Mouse (Mus musculus): Measurements from ENCODE around the gene Ccl9. TPM values are rescaled to one million over a fixed set of nuclear protein-coding genes. Genes with fewer than 3 reads are reported as not detected.
"Not testable (repeated sequence)": the region's sequence is repeated elsewhere in the genome, so short reads cannot be mapped to it uniquely, and the experiment has no call there.

Gene Ccl9
- polyA plus RNA-seq, 1 experiment = not detected

- no peaks in the 10 kb centered on the region for H3K4me1 ChIP-seq (ENCODE audit: control insufficient read depth, insufficient read depth, low read length)
- no peak for TF ChIP-seq CTCF (IDR thresholded peaks at IDR 0.05; ENCODE audit: low read depth, low read length)
- no peak overlapping the region for H3K4me3 ChIP-seq (ENCODE audit: low read depth, low read length)
- no peaks in the 10 kb centered on the region for H3K9me3 ChIP-seq (replicated peaks; ENCODE audit: control insufficient read depth, insufficient read depth, low read length, poor library complexity, severe bottlenecking)
- H3K9ac ChIP-seq (ENCODE audit: low read depth, poor library complexity, severe bottlenecking) = no peak overlapping the region
- no peaks in the 10 kb centered on the region for H3K36me3 ChIP-seq (ENCODE audit: control insufficient read depth, insufficient read depth, low read length, poor library complexity, severe bottlenecking)
- H3K27ac ChIP-seq (ENCODE audit: insufficient read depth, low read length) = no peak overlapping the region
- H3K27me3 ChIP-seq (ENCODE audit: control insufficient read depth, insufficient read depth, low read length, poor library complexity, severe bottlenecking) = no peaks in the 10 kb centered on the region
These were observed 21.4 kb downstream of the Ccl9 start for GRCm38 (mm10) chr11:83557074-83557473.

GRCm38 (mm10) chr11:83556085-83556781 lies 22.2 kb downstream of the Ccl9 start:
- no peaks in the 10 kb centered on the region for H3K9me3 ChIP-seq (replicated peaks; ENCODE audit: control insufficient read depth, insufficient read depth, low read length, poor library complexity, severe bottlenecking)
- no peak overlapping the region for H3K4me3 ChIP-seq (ENCODE audit: low read depth, low read length)
- H3K27me3 ChIP-seq (ENCODE audit: control insufficient read depth, insufficient read depth, low read length, poor library complexity, severe bottlenecking) = no peaks in the 10 kb centered on the region
- no peak overlapping the region for H3K9ac ChIP-seq (ENCODE audit: low read depth, poor library complexity, severe bottlenecking)
- H3K4me1 ChIP-seq (ENCODE audit: control insufficient read depth, insufficient read depth, low read length) = no peaks in the 10 kb centered on the region
- H3K27ac ChIP-seq (ENCODE audit: insufficient read depth, low read length) = no peak overlapping the region
- no peaks in the 10 kb centered on the region for H3K36me3 ChIP-seq (ENCODE audit: control insufficient read depth, insufficient read depth, low read length, poor library complexity, severe bottlenecking)
- TF ChIP-seq CTCF (IDR thresholded peaks at IDR 0.05; ENCODE audit: low read depth, low read length) (peak; percentile 7), POLR2A (IDR thresholded peaks at IDR 0.05; ENCODE audit: insufficient read depth, low read length) (no peak), EP300 (IDR thresholded peaks at IDR 0.05; ENCODE audit: insufficient read depth, low read depth, low read length) (no peak)

- Histone ChIP-seq H3K9ac (ENCODE audit: low read depth, poor library complexity, severe bottlenecking) (no peak overlapping the region), H3K27ac (ENCODE audit: insufficient read depth, low read length) (no peak overlapping the region), H3K4me1 (ENCODE audit: control insufficient read depth, insufficient read depth, low read length) (no peaks in the 10 kb centered on the region), H3K36me3 (ENCODE audit: control insufficient read depth, insufficient read depth, low read length, poor library complexity, severe bottlenecking) (no peaks in the 10 kb centered on the region), H3K27me3 (ENCODE audit: control insufficient read depth, insufficient read depth, low read length, poor library complexity, severe bottlenecking) (no peaks in the 10 kb centered on the region), H3K9me3 (replicated peaks; ENCODE audit: control insufficient read depth, insufficient read depth, low read length, poor library complexity, severe bottlenecking) (no peaks in the 10 kb centered on the region; the same call in 1 of the 2 replicates), H3K4me3 (ENCODE audit: low read depth, low read length) (no peak overlapping the region)
- TF ChIP-seq EP300 (IDR thresholded peaks at IDR 0.05; ENCODE audit: insufficient read depth, low read depth, low read length) = no peak
- TF ChIP-seq POLR2A (IDR thresholded peaks at IDR 0.05; ENCODE audit: insufficient read depth, low read length) = no peak
- TF ChIP-seq CTCF (IDR thresholded peaks at IDR 0.05; ENCODE audit: low read depth, low read length) = no peak
These were observed 26.8 kb downstream of the Ccl9 start for GRCm38 (mm10) chr11:83551668-83552067.

- H3K4me1 ChIP-seq (ENCODE audit: control insufficient read depth, insufficient read depth, low read length); H3K4me3 ChIP-seq (ENCODE audit: low read depth, low read length); H3K36me3 ChIP-seq (ENCODE audit: control insufficient read depth, insufficient read depth, low read length, poor library complexity, severe bottlenecking); H3K9me3 ChIP-seq (replicated peaks; ENCODE audit: control insufficient read depth, insufficient read depth, low read length, poor library complexity, severe bottlenecking); H3K27me3 ChIP-seq (ENCODE audit: control insufficient read depth, insufficient read depth, low read length, poor library complexity, severe bottlenecking); H3K9ac ChIP-seq (ENCODE audit: low read depth, poor library complexity, severe bottlenecking); H3K27ac ChIP-seq (ENCODE audit: insufficient read depth, low read length): not testable (repeated sequence)
These were observed 27.4 kb downstream of the Ccl9 start for GRCm38 (mm10) chr11:83551037-83551436.

GRCm38 (mm10) chr11:83550186-83550632 lies 28.2 kb downstream of the Ccl9 start:
- Histone ChIP-seq H3K9ac (ENCODE audit: low read depth, poor library complexity, severe bottlenecking) (no peak overlapping the region), H3K4me1 (ENCODE audit: control insufficient read depth, insufficient read depth, low read length) (no peaks in the 10 kb centered on the region), H3K4me3 (ENCODE audit: low read depth, low read length) (no peak overlapping the region), H3K27ac (ENCODE audit: insufficient read depth, low read length) (no peak overlapping the region), H3K36me3 (ENCODE audit: control insufficient read depth, insufficient read depth, low read length, poor library complexity, severe bottlenecking) (no peaks in the 10 kb centered on the region), H3K27me3 (ENCODE audit: control insufficient read depth, insufficient read depth, low read length, poor library complexity, severe bottlenecking) (no peaks in the 10 kb centered on the region), H3K9me3 (replicated peaks; ENCODE audit: control insufficient read depth, insufficient read depth, low read length, poor library complexity, severe bottlenecking) (no peaks in the 10 kb centered on the region; the same call in 1 of the 2 replicates)
- no peak for TF ChIP-seq CTCF (IDR thresholded peaks at IDR 0.05; ENCODE audit: low read depth, low read length)
- no peak for TF ChIP-seq POLR2A (IDR thresholded peaks at IDR 0.05; ENCODE audit: insufficient read depth, low read length)
- TF ChIP-seq EP300 (IDR thresholded peaks at IDR 0.05; ENCODE audit: insufficient read depth, low read depth, low read length) = no peak

- no peak for TF ChIP-seq EP300 (IDR thresholded peaks at IDR 0.05; ENCODE audit: insufficient read depth, low read depth, low read length)
- TF ChIP-seq CTCF (IDR thresholded peaks at IDR 0.05; ENCODE audit: low read depth, low read length) = no peak
- no peak for TF ChIP-seq POLR2A (IDR thresholded peaks at IDR 0.05; ENCODE audit: insufficient read depth, low read length)
- Histone ChIP-seq H3K27me3 (ENCODE audit: control insufficient read depth, insufficient read depth, low read length, poor library complexity, severe bottlenecking) (no peaks in the 10 kb centered on the region), H3K36me3 (ENCODE audit: control insufficient read depth, insufficient read depth, low read length, poor library complexity, severe bottlenecking) (no peaks in the 10 kb centered on the region), H3K4me1 (ENCODE audit: control insufficient read depth, insufficient read depth, low read length) (no peaks in the 10 kb centered on the region), H3K27ac (ENCODE audit: insufficient read depth, low read length) (no peak overlapping the region), H3K4me3 (ENCODE audit: low read depth, low read length) (no peak overlapping the region), H3K9me3 (replicated peaks; ENCODE audit: control insufficient read depth, insufficient read depth, low read length, poor library complexity, severe bottlenecking) (no peaks in the 10 kb centered on the region; the same call in 1 of the 2 replicates), H3K9ac (ENCODE audit: low read depth, poor library complexity, severe bottlenecking) (no peak overlapping the region)
These were observed 34.2 kb downstream of the Ccl9 start for GRCm38 (mm10) chr11:83544214-83544613.

All from ES-Bruce4 (cell line).